Mouse (Mus musculus): ENCODE results near the gene Met. TPM values are rescaled to one million over a fixed set of nuclear protein-coding genes. Genes with fewer than 3 reads are reported as not detected.

Gene Met
- polyA plus RNA-seq (2012; rRNA removed): 4.4 TPM in 2 replicates

GRCm38 (mm10) chr6:17463434-17464280 lies at the start of gene Met:
TSS of gene Met (plus strand) at chr6:17463800.

Other genes starting within 250 kb of the Met start
- gene Cav2, start 182.6 kb upstream of the Met start, polyA plus RNA-seq (2012; rRNA removed): 49.9 and 61.5 TPM in 2 replicates
- gene Cav1, start 157.5 kb upstream of the Met start, polyA plus RNA-seq (2012; rRNA removed): 419 and 551 TPM in 2 replicates
- 3.0 and 4.8 TPM in 2 replicates for gene Capza2, start 172.4 kb downstream of the Met start, polyA plus RNA-seq (2012; rRNA removed)
- 11.2 and 12.3 TPM in 2 replicates for gene St7, start 229.1 kb downstream of the Met start, polyA plus RNA-seq (2012; rRNA removed)